Mouse (Mus musculus): ENCODE results near the gene Cers6. TPM values are rescaled to one million over a fixed set of nuclear protein-coding genes. Genes with fewer than 3 reads are reported as not detected.

Gene Cers6
- polyA plus RNA-seq, 2 experiments: 2.0 to 6.7 TPM

DNA sequence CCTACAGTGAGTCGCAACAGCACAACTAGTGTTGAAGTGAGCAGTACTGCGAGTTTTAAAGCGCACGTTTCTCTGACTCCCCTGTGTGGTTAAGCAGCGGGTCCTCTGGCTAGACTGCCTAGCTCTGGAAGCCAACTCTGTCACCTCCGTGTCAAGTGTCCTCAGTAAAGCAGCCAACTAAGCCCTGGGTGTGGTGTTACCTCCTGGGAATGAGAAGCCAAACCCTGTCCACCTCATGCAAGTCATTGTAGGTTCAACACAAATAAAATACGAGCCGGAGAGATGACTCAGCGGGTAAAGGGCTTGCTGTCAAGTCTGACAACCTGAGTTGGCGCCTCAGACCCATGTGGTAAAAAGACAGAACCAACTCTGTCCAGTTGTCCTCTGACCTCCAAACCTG, 287.9 kb downstream of the Cers6 start:
- no peaks in the 10 kb centered on the region for H3K27me3 ChIP-seq (ENCODE audit: control insufficient read depth, insufficient read depth, low read length)
- no peak overlapping the region for H3K4me2 ChIP-seq (ENCODE audit: low read depth)
- H3K9ac ChIP-seq (replicated peaks): no peak overlapping the region
- H3K9me3 ChIP-seq (ENCODE audit: control insufficient read depth, low read length): no peaks in the 10 kb centered on the region
- H3K36me3 ChIP-seq (replicated peaks; ENCODE audit: control insufficient read depth, insufficient read depth, low read depth): no peaks in the 10 kb centered on the region
- H3K4me1 ChIP-seq (replicated peaks; ENCODE audit: control insufficient read depth in 2 of 2, insufficient read depth in 2 of 2, low read length in 1 of 2): no peaks in the 10 kb centered on the region
- no peak overlapping the region for H3K4me3 ChIP-seq (ENCODE audit: insufficient read depth in 1 of 2, low read depth in 2 of 2, low read length in 2 of 2)
- no peak overlapping the region for H3K27ac ChIP-seq
- 60% methylated on average over 10 of the region's 10 CpGs for WGBS (ENCODE audit: insufficient replicate concordance)
- TF ChIP-seq EP300 (IDR thresholded peaks at IDR 0.05; ENCODE audit: low read depth): no peak
- DNase-seq (ENCODE audit: low read depth in 3 of 3, low spot score in 3 of 3) (no peak), ATAC-seq (ENCODE audit: insufficient read depth) (no peak)

DNA sequence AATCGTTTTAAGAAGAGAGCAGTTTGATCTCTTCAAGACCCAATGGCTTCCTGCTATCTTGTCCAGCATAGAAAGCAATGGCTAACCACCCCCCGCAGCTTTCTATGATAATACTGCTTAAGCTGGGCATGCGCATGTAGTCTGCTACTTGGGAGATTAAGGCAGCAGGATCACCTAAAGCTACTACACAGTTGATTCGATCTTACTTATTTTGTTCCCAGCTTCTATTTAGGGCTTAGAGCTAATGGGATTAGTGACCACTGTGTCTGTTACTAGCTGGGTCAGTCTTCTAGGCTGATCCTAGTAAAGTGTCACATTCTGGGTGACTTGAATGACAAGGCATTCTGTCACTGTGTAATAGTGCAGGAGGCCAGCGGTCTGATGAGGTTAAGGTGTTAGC, 289.6 kb downstream of the Cers6 start:
- Histone ChIP-seq H3K27me3 (ENCODE audit: control insufficient read depth, insufficient read depth, low read length) (no peaks in the 10 kb centered on the region), H3K4me3 (ENCODE audit: insufficient read depth in 1 of 2, low read depth in 2 of 2, low read length in 2 of 2) (no peak overlapping the region), H3K4me2 (ENCODE audit: low read depth) (no peak overlapping the region), H3K9me3 (ENCODE audit: control insufficient read depth, low read length) (no peaks in the 10 kb centered on the region), H3K36me3 (replicated peaks; ENCODE audit: control insufficient read depth, insufficient read depth, low read depth) (no peaks in the 10 kb centered on the region), H3K9ac (replicated peaks) (no peak overlapping the region), H3K27ac (no peak overlapping the region), H3K4me1 (replicated peaks; ENCODE audit: control insufficient read depth in 2 of 2, insufficient read depth in 2 of 2, low read length in 1 of 2) (no peaks in the 10 kb centered on the region)
- ATAC-seq (ENCODE audit: insufficient read depth) (no peak), DNase-seq (ENCODE audit: low read depth in 3 of 3, low spot score in 3 of 3) (no peak)
- TF ChIP-seq EP300 (IDR thresholded peaks at IDR 0.05; ENCODE audit: low read depth): no peak
- TF ChIP-seq CTCF (IDR thresholded peaks at IDR 0.05; ENCODE audit: low read depth): no peak
- 53% methylated on average over 5 of the region's 5 CpGs for WGBS (ENCODE audit: insufficient replicate concordance)

DNA sequence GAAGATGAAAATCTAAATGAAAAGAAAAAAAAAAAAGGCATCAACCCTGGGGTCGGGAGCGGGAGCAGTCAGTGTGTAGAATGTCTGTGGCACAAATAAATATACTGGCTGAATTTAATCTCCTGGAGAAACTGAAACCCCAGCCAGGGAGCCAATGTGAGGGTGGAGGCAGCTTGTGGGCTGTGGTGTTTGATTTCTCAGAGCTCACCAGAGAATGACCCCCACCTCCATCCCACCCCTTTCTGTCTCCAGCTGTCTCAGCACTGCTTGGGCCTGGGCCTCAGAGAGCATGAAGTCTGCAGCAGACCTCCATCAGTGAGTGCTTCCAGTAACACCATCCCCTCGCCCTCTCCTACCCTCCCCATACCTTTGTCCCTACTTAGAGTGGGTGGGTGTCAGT, 294.6 kb downstream of the Cers6 start:
- DNase-seq (ENCODE audit: low read depth in 3 of 3, low spot score in 3 of 3): no peak

DNA sequence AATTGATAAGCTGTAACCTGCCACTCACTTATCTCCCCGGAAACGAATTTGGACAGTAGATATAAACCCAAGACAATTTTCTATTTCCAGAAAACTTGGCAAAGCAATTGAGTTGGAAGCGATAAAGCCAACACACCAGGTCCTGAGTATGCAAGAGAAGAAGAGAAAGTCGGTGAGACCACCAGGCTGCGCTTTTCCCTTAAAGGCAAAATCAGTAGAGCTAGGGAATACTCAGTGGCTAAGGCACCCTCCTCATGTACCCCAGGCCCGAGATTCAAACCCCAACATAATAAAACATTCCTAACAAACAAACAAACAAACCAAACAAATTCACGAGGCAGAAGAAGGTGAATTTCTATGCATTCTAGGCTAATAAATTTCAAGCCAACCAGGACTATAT, 295.0 kb downstream of the Cers6 start:
- no peaks in the 10 kb centered on the region for H3K9me3 ChIP-seq (ENCODE audit: control insufficient read depth, low read length)
- no peaks in the 10 kb centered on the region for H3K27me3 ChIP-seq (ENCODE audit: control insufficient read depth, insufficient read depth, low read length)
- DNase-seq (ENCODE audit: low read depth in 3 of 3, low spot score in 3 of 3): no peak
- no peaks in the 10 kb centered on the region for H3K36me3 ChIP-seq (replicated peaks; ENCODE audit: control insufficient read depth, insufficient read depth, low read depth)
- no peak for TF ChIP-seq EP300 (IDR thresholded peaks at IDR 0.05; ENCODE audit: low read depth)
- TF ChIP-seq CTCF (IDR thresholded peaks at IDR 0.05; ENCODE audit: low read depth): no peak
- no peak for ATAC-seq (ENCODE audit: insufficient read depth)
- no peak overlapping the region for H3K27ac ChIP-seq
- no peak overlapping the region for H3K9ac ChIP-seq (replicated peaks)
- WGBS (ENCODE audit: insufficient replicate concordance): 50% methylated on average over 7 of the region's 7 CpGs
- no peak overlapping the region for H3K4me2 ChIP-seq (ENCODE audit: low read depth)
- no peaks in the 10 kb centered on the region for H3K4me1 ChIP-seq (replicated peaks; ENCODE audit: control insufficient read depth in 2 of 2, insufficient read depth in 2 of 2, low read length in 1 of 2)
- no peak overlapping the region for H3K4me3 ChIP-seq (ENCODE audit: insufficient read depth in 1 of 2, low read depth in 2 of 2, low read length in 2 of 2)

More for the DNA sequence above, 294.6 kb downstream of the Cers6 start:
- TF ChIP-seq CTCF (IDR thresholded peaks at IDR 0.05; ENCODE audit: low read depth): no peak
- TF ChIP-seq EP300 (IDR thresholded peaks at IDR 0.05; ENCODE audit: low read depth): no peak
- Histone ChIP-seq H3K9ac (replicated peaks) (no peak overlapping the region), H3K4me2 (ENCODE audit: low read depth) (no peak overlapping the region), H3K27me3 (ENCODE audit: control insufficient read depth, insufficient read depth, low read length) (no peaks in the 10 kb centered on the region), H3K36me3 (replicated peaks; ENCODE audit: control insufficient read depth, insufficient read depth, low read depth) (no peaks in the 10 kb centered on the region), H3K4me1 (replicated peaks; ENCODE audit: control insufficient read depth in 2 of 2, insufficient read depth in 2 of 2, low read length in 1 of 2) (no peaks in the 10 kb centered on the region), H3K27ac (no peak overlapping the region), H3K9me3 (ENCODE audit: control insufficient read depth, low read length) (no peaks in the 10 kb centered on the region), H3K4me3 (ENCODE audit: insufficient read depth in 1 of 2, low read depth in 2 of 2, low read length in 2 of 2) (no peak overlapping the region)
- 57% methylated on average over 3 of the region's 3 CpGs for WGBS (ENCODE audit: insufficient replicate concordance)
- no peak for ATAC-seq (ENCODE audit: insufficient read depth)

DNA sequence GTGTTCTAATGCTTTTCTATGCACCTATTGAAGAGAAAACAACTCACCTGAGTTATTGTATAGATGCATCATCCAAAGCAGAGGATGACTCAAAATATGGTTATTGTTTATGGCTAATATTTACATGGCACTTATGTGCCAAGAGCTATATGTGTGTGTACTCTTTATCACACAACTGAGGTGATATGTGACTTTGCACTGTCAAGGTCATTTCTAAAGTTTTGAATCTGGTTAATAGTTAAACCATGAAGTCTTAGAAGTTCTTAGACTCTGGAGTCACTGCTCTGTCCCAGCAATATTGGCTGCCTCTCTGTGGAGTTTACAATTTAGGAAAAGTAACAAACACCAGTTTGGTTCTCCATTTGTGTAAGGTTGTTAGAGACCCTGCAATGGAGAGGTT, 297.7 kb downstream of the Cers6 start:
- no peaks in the 10 kb centered on the region for H3K27me3 ChIP-seq (ENCODE audit: control insufficient read depth, insufficient read depth, low read length)
- DNase-seq (ENCODE audit: low read depth in 3 of 3, low spot score in 3 of 3) (no peak), ATAC-seq (ENCODE audit: insufficient read depth) (no peak)
- no peaks in the 10 kb centered on the region for H3K9me3 ChIP-seq (ENCODE audit: control insufficient read depth, low read length)
- no peak overlapping the region for H3K27ac ChIP-seq
- no peak for TF ChIP-seq CTCF (IDR thresholded peaks at IDR 0.05; ENCODE audit: low read depth)
- TF ChIP-seq EP300 (IDR thresholded peaks at IDR 0.05; ENCODE audit: low read depth): no peak
- H3K4me2 ChIP-seq (ENCODE audit: low read depth): no peak overlapping the region
- H3K36me3 ChIP-seq (replicated peaks; ENCODE audit: control insufficient read depth, insufficient read depth, low read depth): no peaks in the 10 kb centered on the region
- no peaks in the 10 kb centered on the region; a peak in 1 of 4 replicates for H3K4me1 ChIP-seq (replicated peaks; ENCODE audit: control insufficient read depth in 2 of 2, insufficient read depth in 2 of 2, low read length in 1 of 2)
- no peak overlapping the region for H3K4me3 ChIP-seq (ENCODE audit: insufficient read depth in 1 of 2, low read depth in 2 of 2, low read length in 2 of 2)
- H3K9ac ChIP-seq (replicated peaks): no peak overlapping the region

Other genes starting within 250 kb of the Cers6 start
- not detected in 2 replicates for gene 4932414N04Rik, start 205.0 kb upstream of the Cers6 start, polyA plus RNA-seq (2012; rRNA removed)
- gene 4932414N04Rik, start 205.0 kb upstream of the Cers6 start, polyA plus RNA-seq (2014; fragmentation: Nextera tagmentation; extraction: Ambion mirVana): not detected in 2 replicates

Measured in liver, embryonic 14.5 days (tissue).